Mouse (Mus musculus): ENCODE measurements around the gene Gm17324.
"Not testable (repeated sequence)": the region's sequence is repeated elsewhere in the genome, so short reads cannot be mapped to it uniquely, and the experiment has no call there.

Gene Gm17324

DNA sequence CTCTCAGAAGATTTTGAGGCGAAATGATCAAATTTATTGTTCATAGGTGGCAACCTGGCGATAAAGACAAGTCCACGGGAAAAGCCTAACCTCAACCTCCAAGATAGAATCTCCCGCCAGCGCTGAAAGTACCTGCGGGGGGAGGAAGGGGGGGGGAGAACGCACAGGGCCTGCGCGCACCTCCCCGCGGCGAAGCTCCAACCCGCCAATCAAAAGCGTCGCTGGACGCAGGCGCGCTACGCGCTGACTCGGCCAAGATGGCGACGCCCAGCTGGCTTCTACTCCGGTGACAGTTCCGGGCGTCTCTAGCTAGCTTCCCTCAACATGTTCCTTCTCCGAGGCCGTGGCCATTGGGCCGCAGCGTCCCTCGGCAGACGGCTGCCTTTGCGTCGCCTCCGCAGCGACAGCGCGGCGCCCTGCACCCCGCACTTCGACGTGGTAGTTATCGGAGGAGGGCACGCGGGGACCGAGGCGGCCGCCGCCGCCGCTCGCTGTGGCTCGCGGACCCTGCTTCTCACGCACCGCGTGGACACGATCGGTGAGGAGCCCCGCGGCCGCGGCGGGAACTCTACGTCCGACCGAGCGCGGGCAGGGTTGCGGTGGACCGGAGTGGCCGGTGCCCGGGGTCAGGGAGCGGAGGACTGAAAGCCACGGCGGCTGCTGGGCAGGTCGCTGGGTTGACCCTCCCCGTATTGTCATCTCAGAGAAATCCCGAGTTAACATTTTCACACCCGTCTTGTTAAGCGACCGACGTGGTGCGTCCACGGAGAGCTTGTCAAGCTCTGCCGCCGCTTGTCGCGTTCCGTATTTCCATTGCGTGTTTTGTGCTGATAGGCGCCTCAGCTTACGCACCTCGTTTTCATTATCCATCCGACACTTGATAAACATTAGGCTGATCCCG is at the start of gene Gm17324, which contains the start of gene Mto1:
TSS of gene Gm17324 (minus strand) at position 814 of the 901 bp plus-strand sequence.
TSS of gene Mto1 (plus strand) at position 236 of the 901 bp plus-strand sequence.
- DNase-seq, result peak; percentile 90

DNA sequence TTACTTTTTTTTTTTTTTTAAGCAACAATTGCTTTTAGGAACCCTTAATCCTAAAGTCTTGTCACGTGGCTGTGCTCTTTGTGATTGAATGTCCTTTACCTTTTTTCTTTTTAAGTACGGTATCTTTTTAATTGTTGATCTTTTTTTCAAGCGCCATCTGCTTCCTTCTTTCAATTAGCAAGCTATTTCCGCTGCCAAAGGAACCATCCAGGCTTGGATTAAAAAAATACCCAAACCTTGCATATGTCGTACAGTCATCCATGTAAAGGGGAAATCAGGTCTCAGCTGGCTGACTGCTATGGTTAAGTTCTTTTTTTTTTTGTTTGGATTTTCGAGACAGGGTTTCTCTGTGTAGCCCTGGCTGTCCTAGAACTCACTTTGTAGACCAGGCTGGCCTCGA is 44.6 kb upstream of the Gm17324 start:
- no peak for DNase-seq

DNA sequence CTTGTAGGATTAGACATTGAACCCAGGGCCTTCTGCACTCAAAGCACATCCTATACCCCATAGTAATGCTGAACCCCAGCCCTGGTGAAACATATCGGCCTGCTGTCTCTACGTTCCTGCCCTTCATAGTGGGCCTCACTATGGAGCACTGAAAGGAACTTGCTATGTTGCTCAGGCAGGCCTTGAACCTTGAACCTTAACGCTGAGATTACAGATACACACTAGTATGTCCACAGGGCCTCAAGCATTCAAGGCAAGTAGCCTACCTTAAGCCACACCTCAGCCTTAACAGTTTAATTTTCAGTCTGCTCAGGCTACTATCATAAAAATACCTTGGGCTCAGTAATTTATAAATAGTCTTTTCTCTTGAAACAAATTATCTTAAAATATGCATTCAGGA is 43.7 kb upstream of the Gm17324 start:
- no peak for DNase-seq

DNA sequence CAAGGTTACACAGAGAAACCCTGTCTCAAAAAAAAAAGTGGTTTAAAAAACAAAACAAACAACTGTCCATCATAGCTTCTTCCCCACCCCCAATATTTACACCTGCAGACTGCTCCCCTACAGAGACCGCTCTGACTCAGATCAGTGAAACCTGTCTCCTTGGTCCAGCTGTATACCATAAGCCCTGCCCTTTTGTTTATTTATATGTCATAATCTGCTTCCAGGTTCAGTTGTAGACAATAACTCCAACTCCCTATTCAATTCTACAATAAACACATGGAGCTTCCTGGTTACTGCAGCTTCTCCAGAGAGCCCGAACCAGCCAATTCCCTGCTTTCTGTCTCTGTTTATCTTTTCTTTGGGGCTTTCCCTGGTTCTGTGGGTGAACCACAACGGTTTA is 42.6 kb upstream of the Gm17324 start:
- no peak for DNase-seq

DNA sequence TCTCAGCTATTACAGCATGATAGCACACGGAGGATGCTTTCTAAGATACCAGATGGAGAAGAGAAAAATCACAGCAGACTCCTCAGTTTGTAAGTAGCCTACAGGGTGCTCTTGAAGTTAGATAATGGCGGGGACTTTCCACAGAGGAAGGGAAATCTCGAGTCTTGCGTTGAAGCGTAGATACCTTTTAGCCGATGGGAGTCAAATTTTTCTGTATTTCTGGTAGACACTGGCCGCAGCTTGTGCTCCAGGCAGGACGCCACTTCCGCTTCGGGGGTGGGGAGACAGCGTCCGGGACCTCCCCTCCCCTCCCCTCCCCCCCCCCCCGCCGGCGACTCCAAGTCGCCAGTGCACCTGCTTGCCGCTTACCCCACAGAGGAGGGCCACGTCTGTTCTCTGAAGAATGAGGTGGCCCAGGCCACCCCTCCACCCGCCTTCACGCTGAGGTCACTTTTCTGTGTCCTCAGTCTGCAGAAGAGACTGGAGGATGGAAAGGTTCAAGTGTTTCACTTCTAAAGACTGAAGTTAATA is 40.4 kb upstream of the Gm17324 start, which contains the start of gene Eef1a1:
TSS of gene Eef1a1 (minus strand) at position 262 of the 531 bp plus-strand sequence.
- DNase-seq, result peak; percentile 57 to 66

DNA sequence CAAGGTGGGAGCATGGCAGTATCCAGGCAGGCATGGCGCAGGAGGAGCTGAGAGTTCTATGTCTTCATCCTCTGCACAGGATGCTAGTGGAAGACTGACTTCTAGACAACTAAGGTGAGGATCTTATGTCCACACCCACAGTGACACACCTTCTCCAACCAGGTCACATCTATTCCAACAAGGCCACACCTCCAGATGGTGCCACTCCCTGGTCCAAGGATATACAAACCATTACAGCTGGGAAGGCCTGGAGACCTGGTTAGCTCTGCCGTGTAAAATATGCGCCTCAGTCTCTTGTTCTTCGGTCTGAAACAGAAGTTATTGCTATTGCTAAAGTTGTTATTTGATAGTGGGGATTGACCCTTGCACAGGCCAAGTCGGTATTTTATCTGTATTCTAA is 39.4 kb upstream of the Gm17324 start:
- not testable (repeated sequence) for DNase-seq

DNA sequence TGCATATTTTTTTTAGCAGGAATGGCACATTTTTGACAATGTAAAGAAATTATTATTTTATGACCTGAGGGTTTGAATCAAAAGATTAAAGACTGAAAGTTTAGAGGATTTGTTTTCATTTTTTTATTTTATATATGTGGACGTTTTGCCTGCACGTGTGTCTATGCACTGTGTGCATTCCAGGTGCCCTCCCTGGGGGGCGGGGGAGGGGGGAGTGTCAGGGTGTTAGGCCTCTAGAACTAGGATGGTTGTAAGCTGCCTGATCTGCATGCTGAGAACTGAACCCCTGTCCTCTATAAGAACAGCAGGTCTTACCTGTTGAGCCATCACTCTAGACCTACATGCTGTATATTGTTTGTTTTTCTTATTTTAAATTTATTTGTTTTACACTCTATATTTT is 36.1 kb upstream of the Gm17324 start:
- DNase-seq, result no peak

DNA sequence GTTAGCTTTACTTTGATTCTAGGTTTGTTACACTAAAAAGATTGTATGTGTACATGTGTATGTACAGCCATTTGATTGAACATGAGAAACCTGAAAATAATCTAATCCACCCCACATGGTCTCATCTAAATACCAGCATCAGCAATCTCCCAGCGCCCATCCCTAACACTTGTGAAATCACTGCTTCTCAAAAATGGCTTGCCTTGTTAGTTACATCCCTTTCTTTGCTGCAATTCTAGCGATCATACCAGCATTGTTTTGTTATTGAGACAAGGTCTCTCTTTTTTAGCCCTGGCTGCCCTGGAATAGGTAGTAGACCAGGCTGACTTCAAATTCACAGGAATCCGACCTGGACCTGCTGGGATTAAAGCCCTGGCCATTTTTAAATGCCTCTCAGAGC is 33.8 kb upstream of the Gm17324 start:
- DNase-seq, result no peak

DNA sequence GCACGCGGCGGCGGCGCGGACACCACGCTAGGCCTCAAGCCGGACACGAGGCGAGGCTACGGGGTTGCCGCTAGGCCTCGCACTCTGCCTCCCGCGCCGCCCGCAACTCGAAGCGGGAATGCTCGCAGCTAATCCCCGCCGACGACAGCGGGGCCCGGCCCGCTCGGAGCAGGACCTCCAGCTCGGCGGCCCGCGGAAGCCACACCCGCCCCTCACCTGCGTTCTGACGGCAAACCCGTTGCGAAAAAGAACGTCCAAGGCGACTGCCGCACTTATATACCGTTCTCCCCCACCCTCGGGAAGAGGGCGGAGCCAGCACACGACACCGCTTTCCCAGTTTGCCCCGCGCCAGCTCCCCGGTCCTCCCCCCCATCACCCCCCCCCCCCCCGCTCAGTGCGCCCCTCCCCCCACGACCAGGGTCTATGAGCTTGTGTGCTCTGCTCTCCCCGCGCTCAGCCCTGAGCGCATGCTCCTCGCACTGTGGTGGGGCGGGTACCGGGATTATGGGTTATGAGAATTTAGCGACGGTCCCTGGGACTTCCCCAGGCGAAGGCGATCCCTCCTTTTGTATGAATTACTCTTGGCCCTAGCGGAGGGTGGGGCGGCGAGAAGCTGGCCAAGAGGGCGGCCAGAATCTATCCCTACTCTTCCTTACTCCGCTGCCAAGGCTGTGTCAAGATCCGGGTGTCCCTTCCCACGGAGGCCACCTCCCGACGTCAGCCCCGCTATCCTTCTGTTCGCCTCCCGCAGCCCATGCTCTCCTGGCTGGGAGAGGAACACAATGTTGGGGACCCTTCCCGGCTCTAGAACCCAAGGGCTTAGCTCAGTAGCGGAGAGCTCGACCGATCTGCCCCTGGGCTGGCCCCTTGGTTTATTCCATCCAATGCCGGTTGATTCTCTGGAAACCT is 33.1 kb upstream of the Gm17324 start:
- DNase-seq, result peak; percentile 96 to 97

DNA sequence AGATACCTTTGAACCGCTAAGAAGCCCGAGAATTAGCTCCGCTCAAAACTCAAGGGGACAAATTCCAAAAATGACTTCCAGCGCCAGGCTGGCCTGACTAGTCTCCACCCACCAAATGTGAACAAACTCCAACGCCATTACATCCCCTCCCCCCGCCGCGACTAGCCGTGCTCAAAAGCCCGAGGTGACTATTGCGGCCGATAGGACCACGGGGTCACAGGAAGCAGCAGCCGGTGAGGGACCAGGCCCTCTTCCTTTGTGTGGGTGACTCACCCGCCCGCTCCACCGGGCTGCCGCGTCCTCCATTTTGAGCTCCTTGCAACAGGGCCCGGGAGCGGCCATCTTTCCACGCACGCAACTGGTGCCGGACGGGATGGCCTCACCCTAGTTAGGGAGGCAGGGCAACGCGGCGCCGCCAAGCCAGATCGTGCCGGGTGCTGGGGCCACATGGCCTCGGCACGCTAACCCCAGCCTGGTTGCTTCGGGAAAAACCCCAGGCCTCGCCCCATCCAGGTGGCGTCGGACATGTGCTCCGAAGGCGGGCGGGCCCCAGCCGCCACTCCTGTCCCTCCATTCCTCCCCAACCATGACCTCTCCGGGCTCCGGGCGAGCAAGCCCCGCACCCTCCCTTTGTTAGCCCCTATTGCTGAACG is 32.2 kb upstream of the Gm17324 start:
- peak; percentile 71 to 81 for DNase-seq

DNA sequence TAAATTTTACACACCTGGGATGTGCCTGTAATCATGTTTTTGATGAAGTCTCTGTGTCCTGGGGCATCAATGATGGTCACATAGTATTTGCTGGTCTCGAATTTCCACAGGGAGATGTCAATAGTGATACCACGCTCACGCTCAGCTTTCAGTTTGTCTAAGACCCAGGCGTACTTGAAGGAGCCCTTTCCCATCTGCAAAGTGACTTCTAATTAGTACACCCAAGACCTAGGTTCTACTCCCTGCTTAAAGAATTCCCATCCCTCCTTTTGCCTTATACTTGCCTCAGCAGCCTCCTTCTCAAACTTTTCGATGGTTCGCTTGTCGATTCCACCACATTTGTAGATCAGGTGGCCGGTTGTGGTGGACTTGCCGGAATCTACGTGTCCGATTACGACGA is 31.6 kb upstream of the Gm17324 start:
- DNase-seq, result not testable (repeated sequence)

DNA sequence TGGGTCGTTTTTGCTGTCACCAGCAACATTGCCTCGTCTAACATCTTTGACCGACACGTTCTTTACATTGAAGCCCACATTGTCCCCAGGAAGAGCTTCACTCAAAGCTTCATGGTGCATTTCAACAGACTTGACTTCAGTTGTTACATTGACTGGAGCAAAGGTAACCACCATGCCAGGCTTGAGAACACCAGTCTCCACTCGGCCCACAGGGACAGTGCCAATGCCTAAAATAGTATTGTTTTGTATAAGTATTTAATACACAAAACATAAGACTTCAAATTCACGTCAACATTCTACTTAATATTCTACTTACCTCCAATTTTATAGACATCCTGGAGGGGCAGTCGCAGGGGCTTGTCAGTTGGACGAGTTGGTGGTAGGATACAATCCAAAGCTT is 30.7 kb upstream of the Gm17324 start:
- not testable (repeated sequence) for DNase-seq

DNA sequence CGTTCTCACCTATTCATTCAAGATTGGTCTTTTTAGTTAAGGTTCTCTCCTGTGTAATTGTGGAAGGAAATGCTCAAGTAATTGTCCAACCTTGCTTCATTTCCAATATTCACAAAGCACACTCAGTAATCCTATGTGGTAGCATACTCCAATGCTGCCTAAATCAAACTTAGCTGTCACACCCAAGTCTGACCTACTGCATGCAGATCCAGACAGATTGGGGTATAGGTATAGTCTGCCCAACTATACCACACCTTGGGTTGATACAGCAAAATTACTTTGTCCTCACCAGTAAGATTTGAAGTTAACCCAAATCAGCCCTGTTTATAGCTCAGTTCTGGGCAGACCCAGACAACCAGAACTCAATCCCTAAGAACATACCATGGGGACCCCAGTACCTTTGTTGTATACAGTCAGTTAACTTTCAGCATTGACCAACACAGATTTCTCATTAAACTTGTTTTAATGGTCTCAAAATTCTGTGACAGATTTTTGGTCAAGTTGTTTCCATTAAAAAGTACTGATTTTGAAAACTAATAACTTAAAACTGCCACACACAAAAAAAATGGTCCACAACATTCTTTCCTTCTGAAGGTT is 29.5 kb upstream of the Gm17324 start:
- DNase-seq, result not testable (repeated sequence)

DNA sequence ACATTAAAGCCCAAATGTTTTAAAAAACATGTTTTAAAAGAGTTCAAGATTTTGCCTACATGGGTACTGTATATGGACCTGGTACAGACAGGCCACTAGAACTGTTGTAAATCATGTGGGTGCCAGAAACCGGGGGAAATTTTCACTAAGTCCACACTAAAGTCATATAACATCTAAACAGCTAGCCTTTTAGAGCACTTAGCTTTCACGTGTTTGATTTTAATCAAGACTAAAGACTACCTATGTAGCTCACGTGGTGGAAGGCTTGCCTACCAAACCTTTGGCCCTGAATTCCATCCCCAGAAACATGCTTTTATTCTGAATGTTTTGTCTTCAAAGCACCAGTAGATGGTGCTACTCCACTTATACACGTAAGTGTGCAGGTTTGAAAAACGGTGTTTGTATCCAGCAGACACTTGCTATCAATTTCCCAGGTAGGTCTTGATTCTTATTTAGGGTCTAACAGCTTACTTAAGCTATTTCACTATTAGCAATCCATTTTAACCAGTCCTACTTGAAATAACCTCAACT is 28.5 kb upstream of the Gm17324 start:
- no peak for DNase-seq

DNA sequence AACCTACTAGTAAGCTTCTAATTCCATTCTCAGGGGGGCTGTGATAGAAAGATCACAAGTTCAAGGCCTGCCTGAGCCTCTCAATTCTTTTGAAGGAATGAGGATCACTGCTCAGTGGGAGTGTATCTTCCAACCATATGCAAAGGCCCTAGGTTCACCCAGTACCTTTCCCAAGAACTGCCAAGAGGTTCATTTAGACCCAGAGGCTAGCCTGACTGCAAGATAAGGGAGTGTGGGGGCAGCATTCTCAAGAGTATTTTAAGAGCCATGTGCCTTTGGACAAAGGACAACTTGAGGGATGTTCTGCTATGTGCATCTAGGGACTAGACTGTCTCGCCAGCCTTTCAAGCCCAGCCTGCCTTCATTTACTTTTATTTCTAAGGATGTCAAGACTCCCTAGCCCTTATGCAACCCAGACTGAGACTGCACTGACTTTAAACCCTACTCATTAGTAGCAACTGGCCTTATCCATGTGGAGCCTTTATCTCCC is 28.0 kb upstream of the Gm17324 start:
- no peak for DNase-seq

DNA sequence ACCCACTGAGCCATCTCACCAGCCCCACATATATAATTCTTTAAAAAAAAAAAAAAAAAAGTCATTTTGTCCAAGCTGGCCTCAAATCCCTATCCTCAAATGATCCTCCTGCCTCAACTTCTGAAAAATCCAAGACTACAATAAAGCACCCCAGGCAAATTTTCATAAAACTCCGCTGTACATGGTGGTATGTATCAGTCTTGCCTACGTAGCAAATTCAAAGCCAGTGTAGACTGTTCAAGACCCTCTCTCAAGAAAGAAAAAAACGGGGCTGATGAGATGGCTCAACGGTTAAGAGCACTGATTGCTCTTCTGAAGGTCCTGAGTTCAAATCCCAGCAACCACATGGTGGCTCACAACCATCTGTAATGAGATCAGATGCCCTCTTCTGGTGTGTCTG is 27.3 kb upstream of the Gm17324 start:
- DNase-seq, result no peak

DNA sequence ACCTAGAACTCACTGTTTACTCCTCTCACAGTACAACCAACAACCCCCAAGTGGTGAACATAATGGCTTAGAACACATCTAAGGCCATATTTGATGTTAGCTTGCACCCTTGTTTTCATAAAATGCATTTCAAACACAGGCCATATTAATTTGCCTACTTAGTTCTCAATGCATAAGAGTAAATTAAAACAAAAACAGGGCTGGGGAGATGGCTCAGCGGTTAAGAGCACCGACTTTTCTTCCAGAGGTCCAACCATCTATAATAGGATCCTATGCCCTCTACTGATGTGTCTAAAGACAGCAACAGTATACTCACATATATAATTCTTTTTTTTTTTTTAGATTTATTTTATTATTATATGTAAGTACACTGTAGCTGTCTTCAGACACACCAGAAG is 26.8 kb upstream of the Gm17324 start:
- DNase-seq, result no peak

DNA sequence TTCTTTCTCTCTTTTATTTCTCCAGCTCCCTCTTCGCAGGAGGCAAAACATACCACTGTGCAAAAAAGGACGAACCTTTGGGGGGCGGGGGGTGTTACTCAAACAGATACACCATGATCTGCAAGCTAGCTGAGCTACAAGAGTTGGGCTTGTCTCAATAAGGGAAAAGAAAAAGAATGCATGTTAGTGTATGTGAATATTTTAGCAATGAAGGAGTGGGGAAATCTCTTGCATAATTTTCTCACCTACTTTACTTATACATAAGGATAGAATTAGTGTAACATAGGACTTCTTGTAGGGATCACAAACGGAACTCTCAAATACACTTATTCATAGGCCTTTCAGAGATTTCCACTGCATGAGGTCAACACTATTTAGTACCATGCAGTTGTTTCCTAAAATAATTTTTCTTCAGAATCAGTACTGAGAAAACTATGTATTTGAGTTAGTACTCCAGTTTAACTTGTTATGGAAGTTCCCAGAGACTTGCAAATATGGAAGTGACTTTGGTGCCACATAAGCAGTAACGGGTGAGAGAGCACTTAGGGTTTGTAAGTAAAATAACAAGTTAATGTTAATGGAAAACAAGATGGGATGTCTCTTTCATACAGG is 26.3 kb upstream of the Gm17324 start:
- DNase-seq, result no peak

DNA sequence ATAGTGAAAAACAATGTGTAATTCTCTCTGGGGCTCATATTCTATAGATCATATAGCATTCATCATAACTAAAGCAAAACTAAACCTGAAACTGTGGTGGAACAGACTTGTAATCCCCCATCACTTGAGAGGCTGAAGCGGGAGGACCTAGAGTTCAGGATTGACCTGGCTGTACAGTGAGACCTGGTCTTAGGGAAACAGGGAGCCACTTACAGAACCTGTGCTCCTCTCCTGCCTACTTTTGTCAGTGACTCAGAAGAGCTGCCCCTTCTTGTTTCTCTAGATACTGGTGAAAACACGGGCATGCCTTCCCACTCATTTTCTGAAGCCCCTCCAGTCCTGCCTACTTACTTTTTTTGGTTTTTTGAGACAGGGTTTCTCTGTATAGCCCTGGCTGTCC is 25.7 kb upstream of the Gm17324 start:
- DNase-seq, result no peak

DNA sequence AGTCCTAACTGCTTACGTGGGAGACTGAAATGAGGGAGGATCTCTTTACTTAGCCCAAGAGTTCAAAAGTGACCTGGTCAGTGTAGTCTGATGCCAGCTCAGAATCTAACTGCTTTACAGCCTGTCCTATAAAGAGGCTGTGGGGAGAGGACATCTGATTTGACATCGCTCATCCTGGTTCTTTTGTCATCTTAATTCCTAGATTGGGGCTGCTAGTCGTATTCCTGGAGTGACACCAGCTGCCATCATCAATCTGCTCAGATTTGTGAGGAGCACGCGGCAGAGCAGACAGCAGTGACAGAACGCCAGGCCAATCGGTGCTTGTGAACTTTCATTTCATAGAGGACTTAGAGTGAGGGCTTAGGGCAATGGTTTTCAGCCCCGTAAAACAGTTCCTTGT is 25.0 kb upstream of the Gm17324 start:
- DNase-seq, result no peak

DNA sequence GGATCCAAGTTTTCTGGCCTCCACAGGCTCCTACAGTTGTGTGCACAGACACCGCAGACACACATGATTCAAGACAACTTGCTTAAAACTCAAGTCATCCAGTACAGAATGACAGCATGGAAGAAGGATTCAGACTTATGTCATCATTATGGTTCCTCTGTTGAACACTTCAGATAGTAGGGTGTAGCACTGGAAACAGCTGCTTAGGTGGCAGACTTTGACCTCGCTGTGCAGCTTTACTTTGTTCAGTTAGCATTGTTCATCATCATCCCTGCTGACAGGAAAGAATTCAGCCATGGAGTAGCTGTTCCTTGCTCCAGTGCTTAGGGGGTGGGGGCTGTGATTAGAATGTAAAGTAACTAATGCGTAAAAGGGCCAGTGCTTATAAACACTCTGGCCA is 17.1 kb upstream of the Gm17324 start:
- DNase-seq, result no peak

Data from thymus, postnatal 36 days (tissue).